29 mouse cellular contexts compared by ENCODE assay signal in genomic region chr11:45885606-45886230, GRCm38 (mm10). TPM values are rescaled to one million over a fixed set of nuclear protein-coding genes. Genes with fewer than 3 reads are reported as not detected.
DNase-seq lines count a peak whose midpoint lies in the region; ATAC-seq and TF ChIP-seq lines count a peak whose summit lies in the region.
"Had no signal": no experiment of that assay in that cellular context is flagged by ENCODE, and none has a peak within 500 bp of the region (broad histone marks: within the 10 kb centered on the region; RNA-seq: fewer than 3 reads in every experiment).

No protein-coding gene starts in this region.

- no peaks in the 10 kb centered on the region for H3K9me3 ChIP-seq in liver, embryonic 11.5 days (ENCODE audit: control insufficient read depth, low read length)
- H3K9me3 ChIP-seq in E14TG2a.4 (ENCODE audit: low read length) = no peaks in the 10 kb centered on the region
- no peaks in the 10 kb centered on the region for H3K9me3 ChIP-seq in ES-Bruce4 (replicated peaks; ENCODE audit: control insufficient read depth, insufficient read depth, low read length, poor library complexity, severe bottlenecking)
- H3K9me3 ChIP-seq in midbrain, embryonic 15.5 days = no peaks in the 10 kb centered on the region
- H3K9me3 ChIP-seq: embryonic facial prominence, embryonic 12.5 days; hindbrain, embryonic 12.5 days; intestine, embryonic 15.5 days; megakaryocyte, embryonic 14.5 days; neural tube, embryonic 15.5 days; stomach, embryonic 15.5 days had no signal

- no peaks in the 10 kb centered on the region for H3K27me3 ChIP-seq in liver, adult 2 months (ENCODE audit: control insufficient read depth, insufficient read depth, low read length)
- H3K27me3 ChIP-seq in liver, embryonic 11.5 days (replicated peaks; ENCODE audit: control insufficient read depth, insufficient read depth, low read length) = no peaks in the 10 kb centered on the region
- H3K27me3 ChIP-seq in E14TG2a.4 (ENCODE audit: insufficient read depth, low read length) (no peaks in the 10 kb centered on the region), ES-Bruce4 (ENCODE audit: control insufficient read depth, insufficient read depth, low read length, poor library complexity, severe bottlenecking) (no peaks in the 10 kb centered on the region)
- H3K27me3 ChIP-seq in midbrain, embryonic 15.5 days (replicated peaks) = no peaks in the 10 kb centered on the region
- H3K27me3 ChIP-seq: embryonic facial prominence, embryonic 12.5 days; hindbrain, embryonic 12.5 days; intestine, embryonic 15.5 days; megakaryocyte, embryonic 14.5 days; neural tube, embryonic 15.5 days; stomach, embryonic 15.5 days had no signal

- no peak overlapping the region; the same call in 1 of the 2 replicates for H3K27ac ChIP-seq in liver, adult 2 months (replicated peaks; ENCODE audit: insufficient read depth, low read depth, low read length)
- no peak overlapping the region for H3K27ac ChIP-seq in liver, embryonic 11.5 days (ENCODE audit: low read depth, low read length)
- peak overlapping the region; percentile 86 for H3K27ac ChIP-seq in ES-Bruce4 (ENCODE audit: insufficient read depth, low read length)
- H3K27ac ChIP-seq in midbrain, embryonic 15.5 days = peak overlapping the region; percentile 45; the same call in 1 of the 2 replicates
- H3K27ac ChIP-seq: embryonic facial prominence, embryonic 12.5 days; hindbrain, embryonic 12.5 days; hindbrain, postnatal 0 days; intestine, embryonic 15.5 days; layer of hippocampus, adult 2 months; neural tube, embryonic 15.5 days; stomach, embryonic 15.5 days had no signal

- peaks cover 44% of the 10 kb centered on the region for H3K4me1 ChIP-seq in liver, adult 2 months (ENCODE audit: control insufficient read depth, insufficient read depth, low read length)
- H3K4me1 ChIP-seq in liver, embryonic 11.5 days (replicated peaks; ENCODE audit: control insufficient read depth, insufficient read depth, low read length) = peaks cover 2% of the 10 kb centered on the region; the same call in 1 of the 2 replicates
- H3K4me1 ChIP-seq in E14TG2a.4 (replicated peaks; ENCODE audit: low read depth, low read length) (peaks cover 45% of the 10 kb centered on the region), ES-Bruce4 (ENCODE audit: control insufficient read depth, insufficient read depth, low read length) (no peaks in the 10 kb centered on the region)
- H3K4me1 ChIP-seq in midbrain, embryonic 15.5 days = peaks cover 21% of the 10 kb centered on the region

- H3K36me3 ChIP-seq in liver, adult 2 months (ENCODE audit: control insufficient read depth, insufficient read depth, low read length) = peaks cover 21% of the 10 kb centered on the region
- H3K36me3 ChIP-seq in liver, embryonic 11.5 days (ENCODE audit: control insufficient read depth, insufficient read depth, low read length) = peaks cover 22% of the 10 kb centered on the region
- H3K36me3 ChIP-seq in E14TG2a.4 (ENCODE audit: insufficient read depth, low read length) = peaks cover 47% of the 10 kb centered on the region
- peaks cover 29% of the 10 kb centered on the region for H3K36me3 ChIP-seq in ES-Bruce4 (ENCODE audit: control insufficient read depth, insufficient read depth, low read length, poor library complexity, severe bottlenecking)
- H3K36me3 ChIP-seq in midbrain, embryonic 15.5 days (replicated peaks) = peaks cover 8% of the 10 kb centered on the region; the same call in 1 of the 2 replicates

- DNase-seq in liver, adult 2 months (ENCODE audit: extremely low read depth, low read depth, low spot score) = peak; percentile 64
- DNase-seq in liver, embryonic 11.5 days (ENCODE audit: low spot score) = no peak
- no peak for DNase-seq in cerebellum, adult 8-10 months
- DNase-seq: adrenal gland, postnatal 10 days; cerebellum, adult 9-11 months; embryo, embryonic 11 days; gastrocnemius, postnatal 10 days; heart, postnatal 36 days; kidney, adult 2 months; kidney, postnatal 36 days; left cerebral cortex, postnatal 4 days; liver; lung, adult 18-20 months; lung, postnatal 4 days; retina, postnatal 1 day; right cerebral cortex, postnatal 25 days had no signal

- peaks cover 14% of the 10 kb centered on the region; the same call in 1 of the 2 replicates for H3K79me2 ChIP-seq in liver, adult 2 months (ENCODE audit: control insufficient read depth, insufficient read depth, low read length)

- 33% methylated on average over 5 of the region's 5 CpGs for WGBS in liver, adult 2 months
- WGBS in liver, embryonic 11.5 days = 91% methylated on average over 5 of the region's 5 CpGs
- 63% methylated on average over 5 of the region's 5 CpGs for WGBS in midbrain, embryonic 15.5 days

- no peak overlapping the region for H3K4me3 ChIP-seq in liver, adult 2 months (ENCODE audit: insufficient read depth, low read depth, low read length)
- no peak overlapping the region for H3K4me3 ChIP-seq in liver, embryonic 11.5 days (ENCODE audit: low read depth, low read length)
- H3K4me3 ChIP-seq in E14TG2a.4 (replicated peaks; ENCODE audit: low read length) = peak overlapping the region; percentile 0; the same call in 1 of the 2 replicates
- H3K4me3 ChIP-seq in ES-Bruce4 (ENCODE audit: low read depth, low read length) = no peak overlapping the region
- H3K4me3 ChIP-seq in midbrain, embryonic 15.5 days = no peak overlapping the region
- H3K4me3 ChIP-seq: embryonic facial prominence, embryonic 12.5 days; hindbrain, embryonic 12.5 days; intestine, embryonic 15.5 days; layer of hippocampus, adult 2 months; megakaryocyte, embryonic 14.5 days; neural tube, embryonic 15.5 days; stomach, embryonic 15.5 days had no signal

- no peak for TF ChIP-seq CTCF in liver, adult 2 months (IDR thresholded peaks at IDR 0.05; ENCODE audit: low read depth, low read length)
- TF ChIP-seq CTCF in E14TG2a.4 (conservative IDR thresholded peaks at IDR 0.05; ENCODE audit: low read length) (no peak), ES-Bruce4 (IDR thresholded peaks at IDR 0.05; ENCODE audit: low read depth, low read length) (no peak)

- no peak overlapping the region for H3K9ac ChIP-seq in liver, adult 2 months (ENCODE audit: low read depth, low read length)
- no peak overlapping the region for H3K9ac ChIP-seq in liver, embryonic 11.5 days (ENCODE audit: low read depth, low read length)
- H3K9ac ChIP-seq in ES-Bruce4 (ENCODE audit: low read depth, poor library complexity, severe bottlenecking) = no peak overlapping the region
- no peak overlapping the region for H3K9ac ChIP-seq in midbrain, embryonic 15.5 days
- H3K9ac ChIP-seq: embryonic facial prominence, embryonic 12.5 days; hindbrain, embryonic 12.5 days; intestine, embryonic 15.5 days; neural tube, embryonic 15.5 days; stomach, embryonic 15.5 days had no signal

- TF ChIP-seq EP300 in ES-Bruce4 (IDR thresholded peaks at IDR 0.05; ENCODE audit: insufficient read depth, low read depth, low read length) = no peak

- ATAC-seq in liver, embryonic 11.5 days (replicated peaks; ENCODE audit: low FRiP score) = no peak
- ATAC-seq in midbrain, embryonic 15.5 days (replicated peaks) = no peak
- ATAC-seq: intestine, embryonic 15.5 days; lung, postnatal 0 days had no signal

- no peak for TF ChIP-seq POLR2A in liver, adult 2 months (IDR thresholded peaks at IDR 0.05; ENCODE audit: extremely low read depth, insufficient read depth, low read length)
- TF ChIP-seq POLR2A in ES-Bruce4 (IDR thresholded peaks at IDR 0.05; ENCODE audit: insufficient read depth, low read length) = no peak

- H3K4me2 ChIP-seq in liver, embryonic 11.5 days = no peak overlapping the region
- no peak overlapping the region for H3K4me2 ChIP-seq in midbrain, embryonic 15.5 days
- H3K4me2 ChIP-seq: embryonic facial prominence, embryonic 12.5 days; heart, embryonic 11.5 days; hindbrain, embryonic 12.5 days; intestine, embryonic 15.5 days; neural tube, embryonic 15.5 days; stomach, embryonic 15.5 days had no signal

RNA-seq across cellular contexts. Expression of gene Clint1, which starts 33.9 kb away (rescaled TPM):
- total RNA-seq in liver, adult 2 months (2014; rRNA removed) = 22.5 and 26.0 TPM in 2 replicates
- 27.2 and 30.7 TPM in 2 replicates for polyA plus RNA-seq in liver, adult 2 months (2012; rRNA removed)
- polyA plus RNA-seq in liver, embryonic 11.5 days (2014; fragmentation: Nextera tagmentation; extraction: Ambion mirVana) = 102 and 113 TPM in 2 replicates
- polyA plus RNA-seq in ES-Bruce4 (2011; ENCODE audit: insufficient read depth, insufficient read length, low read depth, missing spikeins) = 76.2 and 77.6 TPM in 2 replicates
- 42.8 TPM in 2 replicates for polyA plus RNA-seq in midbrain, embryonic 15.5 days (2015; fragmentation: Nextera tagmentation; extraction: Ambion mirVana)

RNA-seq across cellular contexts. Expression of gene Lsm11, which starts 59.0 kb away (rescaled TPM):
- 0.65 and 1.1 TPM in 2 replicates for total RNA-seq in liver, adult 2 months (2014; rRNA removed)
- polyA plus RNA-seq in liver, adult 2 months (2012; rRNA removed) = 1.3 and 1.4 TPM in 2 replicates
- polyA plus RNA-seq in liver, embryonic 11.5 days (2014; fragmentation: Nextera tagmentation; extraction: Ambion mirVana) = 7.3 and 8.3 TPM in 2 replicates
- polyA plus RNA-seq in ES-Bruce4 (2011; ENCODE audit: insufficient read depth, insufficient read length, low read depth, missing spikeins) = 8.5 and 8.7 TPM in 2 replicates
- 23.5 and 26.1 TPM in 2 replicates for polyA plus RNA-seq in midbrain, embryonic 15.5 days (2015; fragmentation: Nextera tagmentation; extraction: Ambion mirVana)

Comparison
In these comparisons a context has a peak if more than half of its experiments do, and no peak if none do; other contexts are left out.
1. H3K27ac ChIP-seq: peak in ES-Bruce4 (single experiment) and midbrain, embryonic 15.5 days (single experiment); none in liver, adult 2 months (single experiment) and liver, embryonic 11.5 days (single experiment).